Mouse (Mus musculus): ENCODE measurements around the gene 5330417H12Rik.

DNA sequence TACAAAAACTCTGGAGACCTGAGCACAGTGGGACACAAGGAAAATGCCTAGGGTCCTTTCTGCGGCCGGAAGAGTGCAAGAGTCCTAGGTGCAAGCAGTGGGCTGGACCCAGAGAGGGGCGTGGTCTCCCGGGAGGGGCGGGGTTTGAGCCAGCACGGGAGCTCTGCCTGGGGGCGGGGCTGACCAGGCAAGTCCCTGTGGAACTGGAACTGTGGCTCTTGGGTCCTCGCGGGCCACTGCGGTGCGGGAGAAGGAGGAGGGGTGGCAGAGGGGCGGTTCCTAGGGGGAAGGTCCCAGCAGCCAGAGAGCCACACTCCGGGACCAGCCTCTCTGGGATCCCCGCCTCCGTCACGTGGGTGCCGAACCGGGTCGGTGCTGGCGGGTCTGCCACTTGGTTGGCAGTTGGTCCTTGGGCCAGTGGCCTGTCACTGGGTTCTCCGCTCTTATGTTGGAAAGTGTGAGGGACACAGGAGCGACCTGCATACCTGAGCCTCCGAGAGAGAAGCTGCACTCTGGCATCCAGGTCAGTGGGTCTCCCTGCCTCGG is 30.0 kb downstream of the 5330417H12Rik start, which contains the start of gene Ppfibp2:
- TF ChIP-seq POLR2A (IDR thresholded peaks at IDR 0.05; ENCODE audit: borderline replicate concordance, extremely low read depth, insufficient read depth, insufficient read length, poor library complexity, severe bottlenecking) (no peak), CTCF (IDR thresholded peaks at IDR 0.05; ENCODE audit: borderline replicate concordance, extremely low read depth, insufficient read depth, insufficient read length) (0 out of 2 replicates have a peak, but pooled peaks have one; percentile 3)
